Mouse (Mus musculus) cerebellum, postnatal 36 days (tissue): ENCODE results near the gene Pola1.
"Not testable (repeated sequence)": the region's sequence is repeated elsewhere in the genome, so short reads cannot be mapped to it uniquely, and the experiment has no call there.

Experiments
- DNase-seq, 2 experiments: peaks; one replicate each; pipeline ENCODE4 v3.0.0; 2021 to 2022; ENCODE audit warnings: mixed read lengths in 2 of 2

Pola1 gene

DNA sequence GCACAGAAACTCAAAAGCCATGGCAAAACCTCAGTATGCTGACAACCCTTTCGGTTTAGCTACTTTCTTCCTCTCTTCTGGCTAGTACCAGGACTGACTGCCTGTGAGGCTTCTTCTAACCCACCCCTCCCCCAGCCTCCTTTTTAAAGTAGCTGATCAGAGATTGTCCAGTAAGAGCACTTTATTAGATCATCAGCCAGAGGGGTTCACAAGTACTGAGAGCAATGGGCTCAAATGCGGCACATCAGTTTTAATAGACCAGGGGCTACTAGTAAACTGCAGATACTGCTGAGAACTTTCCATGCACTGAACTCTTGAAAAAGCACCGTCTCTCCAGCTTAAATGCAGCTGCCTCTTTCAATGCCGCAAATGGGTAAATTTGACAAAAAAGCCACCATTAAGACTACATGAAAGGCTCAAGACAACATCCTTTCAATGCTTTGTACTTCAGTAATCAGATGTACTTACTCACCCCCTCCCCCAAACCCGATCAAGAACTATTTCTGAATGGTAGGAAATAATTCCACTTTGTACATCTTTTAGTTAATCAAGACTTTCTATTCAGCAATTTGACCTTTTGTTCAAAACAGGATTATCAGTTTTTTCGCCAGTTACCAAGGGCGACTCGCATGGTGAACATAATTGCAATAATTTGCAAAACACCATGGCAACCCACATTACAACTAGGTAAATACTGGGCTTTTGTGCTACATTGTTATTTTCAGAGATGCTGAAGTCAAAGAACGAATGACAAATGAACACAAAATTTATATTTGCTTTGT is 202.8 kb downstream of the Pola1 start:
- DNase-seq: no peak

DNA sequence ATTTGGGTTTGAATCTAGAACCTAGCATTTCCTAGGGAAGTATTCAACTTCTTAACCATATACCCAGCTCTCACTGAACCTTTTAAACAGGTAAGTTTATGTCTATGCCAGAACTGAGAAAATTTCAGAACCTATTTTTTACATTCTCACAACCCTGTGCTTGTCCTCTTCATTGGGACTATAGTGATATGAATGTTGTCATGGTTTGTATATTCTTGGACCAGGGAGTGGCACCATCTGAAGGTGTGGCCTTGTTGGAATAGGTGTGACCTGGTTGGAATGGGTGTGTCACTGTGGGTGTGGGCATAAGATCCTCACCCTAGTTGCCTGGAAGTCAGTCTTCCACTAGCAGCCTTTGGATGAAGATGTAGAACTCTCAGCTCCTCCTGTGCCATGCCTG is 231.1 kb downstream of the Pola1 start:
- not testable (repeated sequence) for DNase-seq

DNA sequence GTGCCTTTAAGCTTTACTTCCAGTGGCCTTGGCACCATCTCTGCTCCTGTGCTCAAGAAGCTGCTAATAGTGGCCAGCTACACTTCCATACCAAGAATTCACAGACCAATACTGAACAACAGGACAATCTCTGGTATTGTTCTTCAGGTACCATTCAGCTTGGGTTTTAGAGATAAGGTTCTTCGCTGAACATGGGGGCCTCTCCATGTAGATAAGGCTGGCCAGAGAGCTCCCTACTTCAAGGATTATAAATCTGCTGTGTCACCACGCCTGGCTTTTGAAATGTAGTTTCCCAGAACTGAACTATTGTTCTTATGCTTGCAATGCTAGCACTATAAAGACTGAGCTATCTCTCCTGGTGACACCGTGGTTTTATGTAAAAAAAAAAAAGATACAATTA is 234.9 kb downstream of the Pola1 start:
- no peak for DNase-seq

DNA sequence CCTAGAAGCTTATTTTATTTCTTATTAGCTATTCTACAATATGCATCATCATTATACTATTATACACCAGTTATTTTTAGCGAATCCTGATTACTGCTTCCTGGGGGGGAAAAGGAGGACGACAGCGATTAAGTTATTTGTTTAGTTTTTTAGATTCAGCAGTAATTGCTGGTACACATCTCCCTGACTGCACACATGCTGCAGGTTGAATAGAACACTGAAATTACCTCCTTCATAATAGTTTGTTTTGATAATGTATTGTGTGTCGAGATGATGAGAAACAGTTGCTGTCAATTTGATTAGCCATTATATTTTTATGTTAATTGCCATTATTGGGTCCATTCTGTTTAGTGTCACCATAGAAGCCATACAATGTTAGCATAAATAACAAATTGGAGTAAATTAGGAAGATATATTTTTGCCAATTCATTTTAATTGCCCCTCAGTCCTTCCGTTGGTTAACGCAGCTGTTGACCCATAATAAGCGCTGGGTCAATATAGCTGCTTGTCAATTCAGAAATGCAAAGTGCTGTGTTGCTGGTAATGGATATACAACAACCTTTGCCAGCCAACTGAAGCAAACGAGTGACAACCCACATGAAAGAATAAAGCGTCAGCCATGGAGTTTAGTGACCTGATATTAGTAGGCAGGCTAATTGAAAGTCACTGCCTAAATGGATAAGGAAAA is 254.5 kb downstream of the Pola1 start:
- DNase-seq: no peak

DNA sequence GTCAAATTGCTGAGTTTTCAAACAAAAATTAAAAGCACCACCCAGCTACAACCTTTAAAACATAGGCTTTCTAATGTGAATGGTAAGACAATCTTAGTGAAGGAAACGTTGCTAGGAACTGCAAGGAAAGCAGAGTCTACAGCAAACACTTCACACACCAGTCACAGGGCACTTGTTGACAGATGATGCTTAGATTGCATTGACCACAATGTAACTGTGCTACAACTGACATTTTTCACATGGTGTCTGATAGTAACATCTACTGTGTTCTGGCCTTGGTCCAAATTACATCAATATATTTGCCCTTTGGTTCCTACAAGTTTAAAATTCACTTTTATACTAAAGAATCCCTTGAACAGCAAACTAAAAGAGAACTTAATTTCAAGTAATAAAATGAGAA is 258.5 kb downstream of the Pola1 start:
- DNase-seq: no peak

DNA sequence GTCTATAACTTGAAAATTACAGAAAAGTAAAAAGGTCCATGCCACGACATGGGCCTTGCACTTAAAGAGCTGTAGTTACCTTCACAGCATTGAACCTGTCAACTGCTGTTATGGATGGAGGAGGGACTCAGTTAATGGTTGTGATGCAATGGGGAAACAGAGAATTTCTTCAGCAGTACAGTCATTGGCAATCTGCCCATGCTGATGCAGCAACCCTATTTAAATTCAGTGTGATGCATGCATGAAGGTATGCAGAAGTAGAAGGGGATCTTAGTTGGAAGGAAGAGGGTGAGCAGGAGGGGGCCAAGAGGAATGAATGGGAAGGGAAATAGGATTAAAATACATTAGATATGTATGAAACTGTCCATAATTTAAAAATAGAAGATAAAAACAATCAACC is 262.2 kb downstream of the Pola1 start:
- no peak for DNase-seq

- no peak for DNase-seq
Measured at GRCm38 (mm10) chrX:93368211-93368610, 263.7 kb downstream of the Pola1 start.

- DNase-seq: no peak
Measured at GRCm38 (mm10) chrX:93321336-93321735, 310.6 kb downstream of the Pola1 start.

DNA sequence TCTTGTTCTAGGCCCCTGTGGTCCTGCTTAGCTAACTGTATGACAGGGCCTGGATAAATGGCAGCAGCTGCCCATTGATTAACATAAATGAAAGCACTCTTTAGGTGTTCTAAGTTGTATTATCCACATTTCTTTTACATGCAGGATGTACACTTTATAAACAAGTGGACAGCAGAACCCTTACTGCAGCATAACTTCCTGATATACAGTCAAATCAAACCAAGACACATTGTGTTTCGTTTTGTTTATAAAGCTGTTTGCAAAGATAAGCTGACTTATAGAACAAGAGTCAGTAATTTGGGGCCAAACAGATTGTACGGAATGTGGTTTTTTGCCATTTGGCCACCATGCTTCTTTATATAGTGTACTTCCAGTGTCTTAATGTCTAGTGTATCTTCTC is 312.0 kb downstream of the Pola1 start:
- no peak for DNase-seq

DNA sequence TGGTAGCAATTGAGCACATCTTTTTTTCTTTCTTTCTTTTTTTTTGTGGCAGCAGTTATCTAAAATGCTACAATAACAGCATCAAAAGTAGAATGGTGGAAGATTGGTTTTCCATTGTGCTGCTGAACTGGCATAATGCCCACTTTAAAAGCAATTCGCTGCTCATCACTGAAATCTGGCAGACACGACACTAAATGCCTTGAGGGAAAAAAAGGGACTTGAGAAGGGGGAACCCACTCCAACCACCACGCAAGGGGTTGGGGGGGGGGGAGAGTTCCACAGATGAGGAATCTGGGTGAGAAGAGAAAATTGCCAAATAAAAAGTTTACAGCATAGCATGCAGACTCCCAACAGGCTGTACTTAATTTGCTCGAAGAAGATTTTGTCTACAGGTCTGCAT is 314.4 kb downstream of the Pola1 start:
- no peak for DNase-seq

DNA sequence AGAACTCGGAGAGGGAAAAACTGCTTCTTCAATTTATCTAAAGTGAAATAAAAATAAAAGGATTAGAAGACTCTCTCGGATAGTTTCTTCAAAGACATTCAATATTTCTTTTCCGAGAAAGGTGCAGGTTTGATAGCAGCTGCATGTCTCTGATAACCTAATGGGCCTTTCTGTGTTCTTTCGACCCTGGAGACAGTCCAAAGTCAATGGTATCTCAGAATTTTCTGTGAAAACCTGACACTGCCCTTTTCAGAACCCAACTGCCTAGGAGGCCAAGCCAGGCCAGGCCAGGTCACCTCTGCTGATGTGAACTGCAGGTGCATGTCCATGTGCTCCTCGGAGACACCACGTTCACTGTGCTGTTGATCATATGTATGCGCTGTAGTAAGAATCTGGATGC is 326.2 kb downstream of the Pola1 start:
- no peak for DNase-seq

DNA sequence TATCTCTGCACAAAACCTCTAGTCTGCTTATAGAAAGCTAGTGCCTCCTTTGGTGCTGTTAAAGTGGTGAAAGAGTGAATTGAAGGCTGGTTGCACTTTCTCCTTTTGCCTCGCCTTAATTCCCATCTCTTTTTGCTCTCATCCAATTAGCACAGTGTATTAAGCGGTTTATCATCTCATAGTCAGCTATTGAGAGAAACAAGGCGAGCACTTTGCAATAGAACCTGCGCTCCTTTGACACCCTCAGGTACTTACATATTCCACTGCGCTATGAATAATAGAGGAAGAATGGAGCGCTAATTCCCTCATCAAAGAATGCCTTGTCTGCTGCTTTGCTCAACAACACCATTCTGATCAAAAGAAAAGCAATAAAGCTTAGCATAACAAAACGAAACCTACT is 330.2 kb downstream of the Pola1 start:
- no peak for DNase-seq

DNA sequence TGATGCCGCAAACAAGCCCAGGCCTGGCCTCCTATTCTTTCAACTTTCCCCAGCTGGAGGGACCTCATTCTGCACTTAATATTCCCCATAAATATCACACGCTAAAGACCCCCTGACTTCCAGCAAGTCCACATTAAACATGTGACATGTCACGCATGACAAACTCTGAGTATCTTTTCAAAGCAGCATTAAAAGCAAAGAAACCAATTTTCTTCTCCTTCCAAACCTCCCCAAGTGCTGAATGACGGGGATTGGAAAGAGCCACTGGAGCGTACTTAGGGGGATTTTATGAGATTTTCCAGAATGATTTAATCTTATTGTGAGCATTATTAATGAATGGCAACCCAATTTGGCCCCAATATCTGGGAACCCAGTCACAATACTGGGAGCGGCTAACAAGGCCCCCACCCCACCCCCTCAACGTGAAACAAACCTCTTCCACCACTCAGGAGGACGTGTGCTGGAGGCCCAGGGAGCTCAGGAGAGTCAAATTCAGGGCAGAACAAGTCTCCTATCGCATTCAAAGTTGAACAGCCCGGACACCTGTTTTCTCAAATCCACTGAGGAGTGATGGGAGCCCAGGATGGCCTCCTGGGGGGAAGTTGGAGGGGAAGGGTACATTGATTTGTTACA is 331.7 kb downstream of the Pola1 start:
- DNase-seq: no peak

GRCm38 (mm10) chrX:93299771-93300170 is 332.2 kb downstream of the Pola1 start:
- DNase-seq: no peak

- no peak for DNase-seq
Measured at GRCm38 (mm10) chrX:93299046-93299626, 332.8 kb downstream of the Pola1 start.

DNA sequence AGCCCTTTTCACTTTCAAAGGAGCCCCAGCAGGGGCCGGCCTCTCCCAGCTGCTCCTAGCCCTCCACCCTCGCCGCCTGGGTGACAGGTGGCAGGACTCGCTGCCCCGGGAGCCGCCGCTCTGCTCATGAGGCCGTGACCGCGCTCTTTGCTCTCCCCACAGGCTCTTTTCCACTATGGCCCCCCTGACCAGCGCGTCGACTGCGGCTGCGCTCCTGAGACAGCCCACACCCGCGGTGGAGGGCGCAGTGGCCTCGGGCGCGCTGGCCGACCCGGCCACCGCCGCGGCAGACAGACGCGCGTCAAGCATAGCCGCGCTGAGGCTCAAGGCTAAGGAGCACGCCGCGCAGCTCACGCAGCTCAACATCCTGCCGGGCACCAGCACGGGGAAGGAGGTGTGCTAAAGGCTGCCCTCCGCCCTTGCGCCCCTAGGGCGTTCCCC is 334.9 kb downstream of the Pola1 start:
- no peak for DNase-seq

DNA sequence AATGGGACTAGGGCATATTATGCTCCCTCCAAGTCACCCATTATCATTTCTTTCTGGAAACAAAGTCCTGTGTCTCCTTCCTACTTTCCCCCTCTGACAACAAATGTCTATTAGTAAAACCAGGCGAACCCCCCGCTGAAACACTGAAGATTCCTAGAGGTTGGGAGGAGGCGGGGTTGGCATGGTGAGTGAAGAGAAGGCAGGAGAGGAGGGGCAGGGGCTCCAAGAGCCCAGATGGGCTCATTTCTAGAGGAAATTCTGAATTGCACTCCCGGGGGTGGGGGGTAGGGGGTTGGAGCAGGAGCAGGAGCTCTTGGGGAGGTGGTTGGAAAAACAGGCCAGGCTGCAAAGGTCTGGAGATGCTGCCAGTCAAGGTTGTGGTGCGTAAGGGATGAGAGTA is 336.1 kb downstream of the Pola1 start:
- no peak for DNase-seq

- DNase-seq: no peak
Measured at GRCm38 (mm10) chrX:93294736-93295490, 337.0 kb downstream of the Pola1 start.

DNA sequence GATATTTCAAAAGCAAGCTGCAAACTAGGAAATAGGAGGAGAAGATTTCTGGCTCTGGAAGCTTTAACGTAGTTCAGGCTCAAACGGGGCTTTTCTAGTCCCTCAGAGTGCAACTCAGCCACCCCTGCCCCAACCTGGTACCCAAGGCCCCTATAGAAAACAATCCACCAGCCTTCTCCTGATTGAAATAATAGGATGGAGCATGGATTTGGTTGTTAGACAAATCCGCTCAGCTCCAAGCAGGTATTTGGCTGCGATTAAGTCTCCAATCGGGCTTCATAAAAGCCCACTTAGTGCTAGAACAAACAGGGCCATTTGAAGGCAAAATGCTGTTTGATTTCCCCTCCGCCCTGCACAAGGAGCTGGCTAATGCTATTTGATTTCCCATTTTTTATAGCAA is 339.9 kb downstream of the Pola1 start:
- no peak for DNase-seq

DNA sequence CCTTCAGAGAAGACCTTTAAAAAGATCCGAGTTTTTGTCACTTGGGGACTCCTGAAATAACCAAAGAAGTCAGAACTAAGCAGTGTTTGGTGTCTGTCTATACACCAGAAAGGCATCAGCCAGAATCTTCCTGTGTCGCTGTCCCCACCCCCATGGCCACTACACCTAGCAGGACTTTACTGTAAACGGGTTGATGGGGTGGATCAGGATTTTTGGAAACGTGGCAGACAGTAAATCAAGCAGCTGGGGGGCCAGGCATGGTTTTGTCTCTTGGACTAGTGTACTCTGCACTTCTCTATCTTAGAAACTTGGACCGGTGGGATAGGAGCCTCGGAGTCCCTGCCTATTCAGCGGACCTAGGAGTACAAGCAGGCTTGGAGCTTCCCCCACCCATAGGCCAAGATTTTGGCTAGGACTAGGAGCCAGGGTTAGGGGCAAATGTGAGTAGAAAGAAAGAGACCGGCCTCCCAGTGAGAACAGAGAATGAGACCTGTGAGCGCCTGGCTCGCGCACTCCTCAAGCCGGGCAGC is 342.0 kb downstream of the Pola1 start:
- DNase-seq: no peak

- no peak for DNase-seq
Measured at GRCm38 (mm10) chrX:93289076-93289475, 342.9 kb downstream of the Pola1 start.

- no peak for DNase-seq
Measured at GRCm38 (mm10) chrX:93288339-93288738, 343.6 kb downstream of the Pola1 start.
